Mouse (Mus musculus): ENCODE data around the gene Lzic. TPM values are rescaled to one million over a fixed set of nuclear protein-coding genes. Genes with fewer than 3 reads are reported as not detected.

Lzic gene
- polyA plus RNA-seq, 1 experiment from 2014 or later = 39.8 TPM

- Histone ChIP-seq H3K4me2 (peak overlapping the region; percentile 78), H3K27ac (peak overlapping the region; percentile 59), H3K9ac (peak overlapping the region; percentile 45; the same call in 1 of the 2 replicates), H3K4me1 (peaks cover 5% of the 10 kb centered on the region; the same call in 1 of the 2 replicates), H3K4me3 (replicated peaks) (peak overlapping the region; percentile 65), H3K27me3 (replicated peaks) (no peaks in the 10 kb centered on the region), H3K9me3 (no peaks in the 10 kb centered on the region), H3K36me3 (peaks cover 6% of the 10 kb centered on the region; the same call in 1 of the 2 replicates)
- no peak for ATAC-seq (ENCODE audit: insufficient read depth, low FRiP score, low read depth)
- under 1% methylated on average over 10 of the region's 10 CpGs for WGBS
These were observed 787 bp downstream of the Lzic start for GRCm38 (mm10) chr4:149485825-149486206.

DNA sequence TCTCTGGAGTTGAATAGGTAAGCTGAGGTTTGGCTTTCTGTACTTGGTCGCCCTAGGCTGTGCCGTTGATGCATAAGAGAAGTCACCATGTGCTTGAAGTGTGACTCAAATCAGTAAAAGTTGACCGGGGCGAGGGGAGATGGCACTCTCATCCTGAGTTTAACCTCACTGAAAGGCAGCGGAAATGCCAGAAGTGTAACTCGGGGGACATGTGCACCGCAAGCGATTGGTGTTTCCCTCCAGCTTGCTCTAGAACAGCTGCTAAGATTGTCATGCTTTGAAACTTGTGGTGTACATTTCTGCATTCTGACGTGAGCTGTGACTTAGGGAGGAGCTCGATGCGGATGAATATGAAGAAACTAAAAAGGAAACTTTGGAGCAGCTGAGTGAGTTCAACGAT lies 2.7 kb downstream of the Lzic start:
- Histone ChIP-seq H3K36me3 (peaks cover 16% of the 10 kb centered on the region), H3K9me3 (no peaks in the 10 kb centered on the region), H3K27ac (no peak overlapping the region), H3K4me3 (replicated peaks) (no peak overlapping the region), H3K4me2 (no peak overlapping the region), H3K9ac (no peak overlapping the region), H3K4me1 (peaks cover 5% of the 10 kb centered on the region; the same call in 1 of the 2 replicates), H3K27me3 (replicated peaks) (no peaks in the 10 kb centered on the region)
- no peak for ATAC-seq (ENCODE audit: insufficient read depth, low FRiP score, low read depth)
- WGBS = 92% methylated on average over 12 of the region's 12 CpGs

- H3K27ac ChIP-seq = no peak overlapping the region; the same call in 1 of the 2 replicates
- peak; percentile 29; the same call in 1 of the 2 replicates for ATAC-seq (ENCODE audit: insufficient read depth, low FRiP score, low read depth)
- H3K9ac ChIP-seq = no peak overlapping the region
- no peaks in the 10 kb centered on the region for H3K27me3 ChIP-seq (replicated peaks)
- WGBS = 86% methylated on average over 14 of the region's 14 CpGs
- H3K36me3 ChIP-seq = peaks cover 32% of the 10 kb centered on the region
- H3K9me3 ChIP-seq = no peaks in the 10 kb centered on the region
- H3K4me1 ChIP-seq = peaks cover 3% of the 10 kb centered on the region; the same call in 1 of the 2 replicates
- H3K4me2 ChIP-seq = no peak overlapping the region
- H3K4me3 ChIP-seq (replicated peaks) = no peak overlapping the region
These were observed 4.6 kb downstream of the Lzic start for GRCm38 (mm10) chr4:149489415-149490240.

- H3K9me3 ChIP-seq = no peaks in the 10 kb centered on the region
- no peak overlapping the region for H3K27ac ChIP-seq
- H3K4me3 ChIP-seq (replicated peaks) = no peak overlapping the region
- 97% methylated on average over 3 of the region's 3 CpGs for WGBS
- H3K27me3 ChIP-seq (replicated peaks) = no peaks in the 10 kb centered on the region
- H3K4me1 ChIP-seq = peaks cover 1% of the 10 kb centered on the region; the same call in 1 of the 2 replicates
- H3K36me3 ChIP-seq = peaks cover 44% of the 10 kb centered on the region
- no peak overlapping the region for H3K9ac ChIP-seq
- no peak for ATAC-seq (ENCODE audit: insufficient read depth, low FRiP score, low read depth)
- no peak overlapping the region for H3K4me2 ChIP-seq
These were observed 6.1 kb downstream of the Lzic start for GRCm38 (mm10) chr4:149491151-149491550.

GRCm38 (mm10) chr4:149496612-149497011 lies 11.6 kb downstream of the Lzic start:
- no peaks in the 10 kb centered on the region for H3K9me3 ChIP-seq
- no peak overlapping the region for H3K4me3 ChIP-seq (replicated peaks)
- no peak overlapping the region for H3K27ac ChIP-seq
- H3K4me1 ChIP-seq = no peaks in the 10 kb centered on the region
- no peaks in the 10 kb centered on the region for H3K27me3 ChIP-seq (replicated peaks)
- 75% methylated on average over 2 of the region's 2 CpGs for WGBS
- H3K36me3 ChIP-seq = peaks cover 44% of the 10 kb centered on the region
- no peak overlapping the region for H3K4me2 ChIP-seq
- ATAC-seq (ENCODE audit: insufficient read depth, low FRiP score, low read depth) = no peak
- no peak overlapping the region for H3K9ac ChIP-seq

- 74% methylated on average over 8 of the region's 8 CpGs for WGBS
- Histone ChIP-seq H3K27ac (no peak overlapping the region), H3K36me3 (peaks cover 38% of the 10 kb centered on the region), H3K4me3 (replicated peaks) (no peak overlapping the region), H3K27me3 (replicated peaks) (no peaks in the 10 kb centered on the region), H3K9me3 (no peaks in the 10 kb centered on the region), H3K4me2 (no peak overlapping the region), H3K9ac (no peak overlapping the region), H3K4me1 (no peaks in the 10 kb centered on the region)
- ATAC-seq (ENCODE audit: insufficient read depth, low FRiP score, low read depth) = no peak
These were observed 13.9 kb downstream of the Lzic start for GRCm38 (mm10) chr4:149498901-149499300.

GRCm38 (mm10) chr4:149499790-149500189 lies 14.8 kb downstream of the Lzic start:
- no peaks in the 10 kb centered on the region for H3K4me1 ChIP-seq
- WGBS = 85% methylated on average over 5 of the region's 5 CpGs
- no peak overlapping the region for H3K4me2 ChIP-seq
- no peaks in the 10 kb centered on the region for H3K9me3 ChIP-seq
- ATAC-seq (ENCODE audit: insufficient read depth, low FRiP score, low read depth) = no peak
- no peak overlapping the region for H3K4me3 ChIP-seq (replicated peaks)
- no peaks in the 10 kb centered on the region for H3K27me3 ChIP-seq (replicated peaks)
- no peak overlapping the region for H3K27ac ChIP-seq
- H3K36me3 ChIP-seq = peaks cover 30% of the 10 kb centered on the region
- no peak overlapping the region for H3K9ac ChIP-seq

- Histone ChIP-seq H3K27me3 (replicated peaks) (no peaks in the 10 kb centered on the region), H3K9ac (no peak overlapping the region), H3K36me3 (0 out of 2 replicates have a peak, but pooled peaks cover 6% of the 10 kb centered on the region), H3K27ac (no peak overlapping the region), H3K4me2 (no peak overlapping the region), H3K9me3 (no peaks in the 10 kb centered on the region), H3K4me3 (replicated peaks) (no peak overlapping the region), H3K4me1 (no peaks in the 10 kb centered on the region)
- no peak for ATAC-seq (ENCODE audit: insufficient read depth, low FRiP score, low read depth)
- 68% methylated on average over 5 of the region's 5 CpGs for WGBS
These were observed 19.3 kb downstream of the Lzic start for GRCm38 (mm10) chr4:149504363-149504762.

DNA sequence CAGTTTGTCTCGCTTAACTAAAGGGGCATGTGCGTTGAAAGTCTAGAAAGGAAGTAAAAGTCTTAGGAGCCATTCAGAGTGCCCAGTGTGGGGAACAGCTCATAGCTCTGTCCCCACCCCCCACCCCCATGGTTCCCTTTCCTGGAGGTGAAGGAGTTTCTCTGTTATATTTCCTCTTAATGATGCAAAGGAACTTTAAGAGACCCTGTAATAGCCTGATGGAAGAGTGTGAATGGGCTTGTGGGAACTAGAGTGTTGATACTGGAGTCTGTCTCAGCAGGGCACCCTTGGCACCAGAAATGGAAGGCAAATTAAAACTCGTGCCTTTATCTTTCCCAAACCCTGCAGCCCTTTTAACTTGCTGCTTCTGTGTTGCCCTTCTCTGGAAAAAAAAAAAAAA lies 19.8 kb downstream of the Lzic start:
- Histone ChIP-seq H3K9ac (no peak overlapping the region), H3K27me3 (replicated peaks) (no peaks in the 10 kb centered on the region), H3K36me3 (0 out of 2 replicates have a peak, but pooled peaks cover 6% of the 10 kb centered on the region), H3K9me3 (no peaks in the 10 kb centered on the region), H3K4me3 (replicated peaks) (no peak overlapping the region), H3K27ac (no peak overlapping the region), H3K4me1 (no peaks in the 10 kb centered on the region), H3K4me2 (no peak overlapping the region)
- ATAC-seq (ENCODE audit: insufficient read depth, low FRiP score, low read depth) = no peak
- WGBS = 42% methylated on average over 3 of the region's 3 CpGs

DNA sequence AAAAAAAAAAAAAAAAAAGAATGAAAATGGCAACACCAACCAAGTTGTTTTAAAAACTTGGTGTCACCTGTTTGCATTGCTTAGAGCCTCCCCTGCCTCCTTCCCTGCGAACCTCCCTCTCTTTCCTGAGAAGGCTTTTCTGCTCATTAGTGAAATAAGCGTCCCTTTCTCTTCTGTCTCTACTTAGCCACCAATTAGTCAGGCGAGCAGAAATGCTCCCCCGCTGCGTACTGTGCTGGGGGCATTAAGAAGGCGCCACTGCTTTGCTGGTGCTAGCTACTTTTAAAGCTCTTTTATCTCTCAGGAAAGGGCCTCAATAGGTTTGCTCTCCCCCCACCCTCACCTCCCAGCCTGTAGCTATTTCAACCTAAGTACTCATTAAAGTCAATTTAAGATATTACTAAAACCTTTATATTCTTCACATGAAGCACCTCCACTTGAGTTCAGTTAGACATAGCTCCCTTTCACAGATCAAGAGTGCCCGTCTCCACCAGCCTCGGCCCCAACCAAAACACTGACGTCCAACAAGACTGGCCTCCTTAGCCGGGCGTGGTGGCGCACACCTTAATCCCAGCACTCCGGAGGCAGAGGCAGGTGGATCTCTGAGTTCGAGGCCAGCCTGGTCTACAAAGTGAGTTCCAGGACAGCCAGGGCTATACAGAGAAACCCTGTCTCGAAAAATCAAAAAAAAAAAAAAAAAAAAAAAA lies 20.4 kb downstream of the Lzic start:
- 0 out of 2 replicates have a peak, but pooled peaks cover 6% of the 10 kb centered on the region for H3K36me3 ChIP-seq
- no peak overlapping the region for H3K27ac ChIP-seq
- no peak for ATAC-seq (ENCODE audit: insufficient read depth, low FRiP score, low read depth)
- no peak overlapping the region for H3K4me3 ChIP-seq (replicated peaks)
- no peaks in the 10 kb centered on the region for H3K4me1 ChIP-seq
- 69% methylated on average over 14 of the region's 15 CpGs for WGBS
- H3K9me3 ChIP-seq = no peaks in the 10 kb centered on the region
- H3K9ac ChIP-seq = no peak overlapping the region
- H3K27me3 ChIP-seq (replicated peaks) = no peaks in the 10 kb centered on the region
- no peak overlapping the region for H3K4me2 ChIP-seq

- WGBS = 67% methylated on average over 3 of the region's 3 CpGs
- 0 out of 2 replicates have a peak, but pooled peaks cover 6% of the 10 kb centered on the region for H3K36me3 ChIP-seq
- H3K27me3 ChIP-seq (replicated peaks) = no peaks in the 10 kb centered on the region
- ATAC-seq (ENCODE audit: insufficient read depth, low FRiP score, low read depth) = no peak
- H3K9me3 ChIP-seq = no peaks in the 10 kb centered on the region
- no peak overlapping the region for H3K9ac ChIP-seq
- no peaks in the 10 kb centered on the region for H3K4me1 ChIP-seq
- no peak overlapping the region for H3K4me3 ChIP-seq (replicated peaks)
- no peak overlapping the region for H3K27ac ChIP-seq
- H3K4me2 ChIP-seq = no peak overlapping the region
These were observed 21.9 kb downstream of the Lzic start for GRCm38 (mm10) chr4:149506904-149507303.

DNA sequence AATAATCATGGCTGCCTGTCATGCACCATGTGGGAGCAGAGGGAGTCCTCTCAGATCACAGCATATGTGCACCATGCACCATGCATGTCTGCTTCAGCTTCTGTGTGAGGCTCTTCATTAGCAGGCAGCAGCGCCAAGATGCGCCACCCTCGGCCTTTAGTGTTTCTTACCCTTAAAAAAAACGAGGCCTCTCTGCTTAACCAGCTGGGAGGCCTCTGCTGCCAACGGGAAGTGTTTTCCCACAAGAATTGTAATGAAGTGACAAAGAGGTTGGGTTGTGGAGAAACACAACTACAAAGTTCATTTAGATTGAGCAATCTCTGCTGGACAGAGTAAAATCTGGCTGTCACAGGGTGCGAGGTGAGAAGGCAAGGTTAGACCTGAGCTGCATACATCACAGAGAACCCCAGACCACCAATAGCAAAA lies 26.2 kb downstream of the Lzic start:
- H3K4me1 ChIP-seq = no peaks in the 10 kb centered on the region
- H3K27ac ChIP-seq = no peak overlapping the region
- no peaks in the 10 kb centered on the region for H3K27me3 ChIP-seq (replicated peaks)
- H3K4me3 ChIP-seq (replicated peaks) = no peak overlapping the region
- no peaks in the 10 kb centered on the region for H3K36me3 ChIP-seq
- H3K9ac ChIP-seq = no peak overlapping the region
- no peak for ATAC-seq (ENCODE audit: insufficient read depth, low FRiP score, low read depth)
- no peak overlapping the region for H3K4me2 ChIP-seq
- no peaks in the 10 kb centered on the region for H3K9me3 ChIP-seq
- WGBS = 48% methylated on average over 6 of the region's 6 CpGs
